Mouse (Mus musculus) spleen, adult 2 months (tissue): Measurements from ENCODE around the gene Ahcyl1.

Source experiments
- CTCF ChIP-seq: fragments of 200-500 bp; IDR thresholded peaks from 2 replicates; pipeline ENCODE4 v1.5.1; 2011; ENCODE audit warnings: mild to moderate bottlenecking, inconsistent platforms; ENCODE audit not compliant: insufficient read depth, insufficient read length, insufficient replicate concordance; ENCODE audit errors: extremely low read depth
- POLR2A ChIP-seq: fragments of 200-500 bp; IDR thresholded peaks from 2 replicates; pipeline ENCODE4 v1.6.1; 2011; ENCODE audit warnings: low read depth, low read length, inconsistent platforms

- TF ChIP-seq CTCF (no peak), POLR2A (no peak)
These were observed 45.8 kb upstream of the Ahcyl1 start for GRCm38 (mm10) chr3:107742071-107742710.
